Mouse (Mus musculus) bone marrow macrophage, adult 2 months (primary cell): ENCODE data around the gene Zg16.

Experiments
- CTCF ChIP-seq: IDR thresholded peaks from 2 replicates; pipeline ENCODE4 v1.5.1; 2012; ENCODE audit warnings: low read depth, mild to moderate bottlenecking, low read length, moderate library complexity
- POLR2A ChIP-seq: IDR thresholded peaks from 2 replicates; pipeline ENCODE4 v1.6.1; 2012; ENCODE audit warnings: mild to moderate bottlenecking, low read depth, low read length, borderline replicate concordance

GRCm38 (mm10) chr7:127113614-127114259 lies 26.6 kb upstream of the Zg16 start:
- TF ChIP-seq POLR2A (no peak), CTCF (no peak)
